In the genomic region with DNA sequence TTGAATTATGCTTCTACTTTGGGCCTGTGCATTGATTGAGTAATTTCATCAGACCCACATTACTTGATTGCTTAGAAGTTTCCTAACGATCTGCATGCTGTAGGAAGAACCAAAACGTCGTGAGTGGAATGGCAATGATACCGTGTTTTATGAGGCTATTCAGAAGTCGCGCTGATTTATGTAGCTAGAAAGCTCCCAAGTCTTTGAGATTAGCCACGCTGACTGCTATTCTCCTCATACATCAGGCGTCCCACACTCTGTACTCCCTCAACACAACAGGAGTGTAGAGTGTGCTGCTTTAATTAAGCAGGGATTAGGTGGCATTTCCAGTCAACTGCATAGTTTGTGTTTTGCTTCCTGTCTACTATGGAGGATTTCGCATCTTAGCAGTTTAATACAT, we compare ENCODE assay signal across 15 mouse cellular contexts. TPM values are rescaled to one million over a fixed set of nuclear protein-coding genes. Genes with fewer than 3 reads are reported as not detected.
DNase-seq lines count a peak whose midpoint lies in the region; ATAC-seq lines count a peak whose summit lies in the region.
"Had no signal": no experiment of that assay in that cellular context is flagged by ENCODE, and none has a peak within 500 bp of the region (broad histone marks: within the 10 kb centered on the region; RNA-seq: fewer than 3 reads in every experiment).

No protein-coding gene starts in this region.

- H3K36me3 ChIP-seq in forebrain, embryonic 14.5 days (ENCODE audit: control insufficient read depth, insufficient read depth, low read length): no peaks in the 10 kb centered on the region
- no peaks in the 10 kb centered on the region for H3K36me3 ChIP-seq in forebrain, embryonic 12.5 days (replicated peaks)
- H3K36me3 ChIP-seq in hindbrain, embryonic 12.5 days: no peaks in the 10 kb centered on the region
- no peaks in the 10 kb centered on the region for H3K36me3 ChIP-seq in midbrain, embryonic 13.5 days
- H3K36me3 ChIP-seq: heart, embryonic 12.5 days; limb, embryonic 10.5 days; stomach, embryonic 15.5 days had no signal

- WGBS in forebrain, embryonic 14.5 days: 13% methylated on average over 9 of the region's 9 CpGs
- 31% methylated on average over 9 of the region's 9 CpGs for WGBS in forebrain, embryonic 12.5 days
- 42% methylated on average over 9 of the region's 9 CpGs for WGBS in hindbrain, embryonic 12.5 days
- 18% methylated on average over 9 of the region's 9 CpGs for WGBS in midbrain, embryonic 13.5 days

- no peak overlapping the region for H3K9ac ChIP-seq in forebrain, embryonic 14.5 days (ENCODE audit: low read length)
- no peak overlapping the region for H3K9ac ChIP-seq in forebrain, embryonic 12.5 days
- H3K9ac ChIP-seq in hindbrain, embryonic 12.5 days: no peak overlapping the region
- no peak overlapping the region for H3K9ac ChIP-seq in midbrain, embryonic 13.5 days (replicated peaks)
- H3K9ac ChIP-seq: heart, embryonic 12.5 days; liver, embryonic 14.5 days; stomach, embryonic 15.5 days had no signal

- no peaks in the 10 kb centered on the region for H3K4me1 ChIP-seq in forebrain, embryonic 14.5 days (ENCODE audit: control insufficient read depth, insufficient read depth, low read length)
- H3K4me1 ChIP-seq in forebrain, embryonic 12.5 days: peaks cover 10% of the 10 kb centered on the region
- H3K4me1 ChIP-seq in hindbrain, embryonic 12.5 days: 0 out of 2 replicates have a peak, but pooled peaks cover 4% of the 10 kb centered on the region
- peaks cover 31% of the 10 kb centered on the region for H3K4me1 ChIP-seq in midbrain, embryonic 13.5 days (replicated peaks)
- H3K4me1 ChIP-seq: heart, embryonic 12.5 days had no signal

- peak; percentile 10 for DNase-seq in forebrain, embryonic 14.5 days (ENCODE audit: low spot score)
- peak; percentile 27 for DNase-seq in retina, embryonic 14.5 days (ENCODE audit: low spot score)
- no peak for DNase-seq in spleen, postnatal 14 days (ENCODE audit: low spot score in 2 of 2)
- DNase-seq in adipocyte (ENCODE audit: low spot score): no peak
- DNase-seq: gastrocnemius, postnatal 25 days; thymus, postnatal 25 days had no signal

- peaks cover 3% of the 10 kb centered on the region; the same call in 1 of the 2 replicates for H3K27me3 ChIP-seq in forebrain, embryonic 14.5 days (replicated peaks; ENCODE audit: control insufficient read depth, insufficient read depth, low read length)
- H3K27me3 ChIP-seq in forebrain, embryonic 12.5 days: peaks cover 4% of the 10 kb centered on the region
- H3K27me3 ChIP-seq in hindbrain, embryonic 12.5 days: no peaks in the 10 kb centered on the region
- H3K27me3 ChIP-seq in midbrain, embryonic 13.5 days: no peaks in the 10 kb centered on the region

- no peaks in the 10 kb centered on the region for H3K9me3 ChIP-seq in forebrain, embryonic 14.5 days (replicated peaks; ENCODE audit: control insufficient read depth, low read length)
- no peaks in the 10 kb centered on the region for H3K9me3 ChIP-seq in forebrain, embryonic 12.5 days
- H3K9me3 ChIP-seq in hindbrain, embryonic 12.5 days (replicated peaks): no peaks in the 10 kb centered on the region
- H3K9me3 ChIP-seq in midbrain, embryonic 13.5 days: no peaks in the 10 kb centered on the region
- H3K9me3 ChIP-seq: heart, embryonic 12.5 days; limb, embryonic 10.5 days; stomach, embryonic 15.5 days had no signal

- H3K27ac ChIP-seq in forebrain, embryonic 14.5 days (ENCODE audit: low read depth, low read length): no peak overlapping the region
- H3K27ac ChIP-seq in forebrain, embryonic 12.5 days: no peak overlapping the region
- H3K27ac ChIP-seq in hindbrain, embryonic 12.5 days: no peak overlapping the region
- H3K27ac ChIP-seq in midbrain, embryonic 13.5 days: no peak overlapping the region
- H3K27ac ChIP-seq: kidney, postnatal 0 days; limb, embryonic 10.5 days; liver, embryonic 14.5 days; stomach, embryonic 15.5 days had no signal

- ATAC-seq in forebrain, embryonic 14.5 days: no peak
- ATAC-seq in forebrain, embryonic 12.5 days (ENCODE audit: low FRiP score): no peak
- peak; percentile 39; the same call in 1 of the 2 replicates for ATAC-seq in hindbrain, embryonic 12.5 days (ENCODE audit: low FRiP score)
- ATAC-seq in midbrain, embryonic 13.5 days: peak; percentile 24; the same call in 1 of the 2 replicates
- ATAC-seq: activated CD4-positive, CD25-positive, alpha-beta regulatory T cell, adult 4 months had no signal

- no peak overlapping the region for H3K4me3 ChIP-seq in forebrain, embryonic 14.5 days (ENCODE audit: low read depth, low read length)
- no peak overlapping the region for H3K4me3 ChIP-seq in forebrain, embryonic 12.5 days (replicated peaks)
- H3K4me3 ChIP-seq in hindbrain, embryonic 12.5 days: no peak overlapping the region
- H3K4me3 ChIP-seq in midbrain, embryonic 13.5 days (replicated peaks): 0 out of 2 replicates have a peak overlapping the region, but pooled peaks have one; percentile 0
- H3K4me3 ChIP-seq: heart, embryonic 12.5 days; limb, embryonic 10.5 days; stomach, embryonic 15.5 days had no signal

- no peak overlapping the region for H3K4me2 ChIP-seq in forebrain, embryonic 14.5 days (ENCODE audit: low read length)
- no peak overlapping the region for H3K4me2 ChIP-seq in forebrain, embryonic 12.5 days
- H3K4me2 ChIP-seq in hindbrain, embryonic 12.5 days (replicated peaks): peak overlapping the region; percentile 24
- H3K4me2 ChIP-seq in midbrain, embryonic 13.5 days (replicated peaks): peak overlapping the region; percentile 26
- H3K4me2 ChIP-seq: heart, embryonic 12.5 days; stomach, embryonic 15.5 days had no signal

RNA-seq across cellular contexts. Expression of gene Grid2, which starts 4.1 kb away (rescaled TPM):
- 1.7 and 2.5 TPM in 2 replicates for polyA plus RNA-seq in forebrain, embryonic 14.5 days (2014; fragmentation: Nextera tagmentation; extraction: Ambion mirVana)
- 1.8 TPM in 2 replicates for polyA plus RNA-seq in forebrain, embryonic 12.5 days (2016; fragmentation: Nextera tagmentation; extraction: Ambion mirVana)
- polyA plus RNA-seq in hindbrain, embryonic 12.5 days (2016; fragmentation: Nextera tagmentation; extraction: Ambion mirVana): 7.3 and 8.1 TPM in 2 replicates
- polyA plus RNA-seq in midbrain, embryonic 13.5 days (2015; fragmentation: Nextera tagmentation; extraction: Ambion mirVana): 7.6 and 8.1 TPM in 2 replicates
- polyA plus RNA-seq: liver, embryonic 14.5 days had no signal

Comparison
In these comparisons a context has a peak if more than half of its experiments do, and no peak if none do; other contexts are left out.
1. ATAC-seq: peak in hindbrain, embryonic 12.5 days (single experiment) and midbrain, embryonic 13.5 days (single experiment); none in forebrain, embryonic 14.5 days (single experiment) and forebrain, embryonic 12.5 days (single experiment).
2. DNase-seq: peak in forebrain, embryonic 14.5 days (single experiment) and retina, embryonic 14.5 days (single experiment); none in spleen, postnatal 14 days (0 of 2) and adipocyte (single experiment).
3. H3K4me2 ChIP-seq: peak in hindbrain, embryonic 12.5 days (single experiment) and midbrain, embryonic 13.5 days (single experiment); none in forebrain, embryonic 14.5 days (single experiment) and forebrain, embryonic 12.5 days (single experiment).